Mouse (Mus musculus) bone marrow, adult 2 months (tissue): ENCODE measurements around the gene Gm49027. TPM values are rescaled to one million over a fixed set of nuclear protein-coding genes. Genes with fewer than 3 reads are reported as not detected.

ENCODE experiments used
- H3K27ac ChIP-seq: fragments of 200-500 bp; 2 replicates; pipeline ENCODE4 v1.5.1; 2012; ENCODE audit warnings: low read depth, mild to moderate bottlenecking, control low read depth, inconsistent platforms, low read length; ENCODE audit not compliant: control insufficient read depth, poor library complexity, insufficient read depth
- H3K4me1 ChIP-seq: fragments of 200-500 bp; 2 replicates; pipeline ENCODE4 v1.6.1; 2011; ENCODE audit warnings: low read length; ENCODE audit not compliant: control insufficient read depth, insufficient read depth
- H3K4me3 ChIP-seq: fragments of 200-500 bp; replicated peaks from 2 replicates; pipeline ENCODE3; 2011; ENCODE audit warnings: mild to moderate bottlenecking, low read depth, low read length, control low read depth; ENCODE audit not compliant: control insufficient read depth
- CTCF ChIP-seq: fragments of 200-500 bp; IDR thresholded peaks from 2 replicates; pipeline ENCODE4 v1.5.1; 2011; ENCODE audit warnings: low read length, control low read depth; ENCODE audit not compliant: control insufficient read depth, insufficient read depth
- POLR2A ChIP-seq: fragments of 200-500 bp; IDR thresholded peaks from 2 replicates; pipeline ENCODE4 v1.6.1; 2011; ENCODE audit warnings: low read depth, mild to moderate bottlenecking, control low read depth, low read length, borderline replicate concordance; ENCODE audit not compliant: control insufficient read depth
- WGBS: fragments of 180-500 bp; shearing (Covaris S2); methylation state at CpG from one replicate; pipeline ENCODE4 v1.1.7; 2018; 5-methylcytosine and 5-hydroxymethylcytosine counted together
- polyA plus RNA-seq: library from polyadenylated mRNA; stranded (reverse); fragments of >200 nt; gene quantifications from 2 replicates; pipeline ENCODE4 v1.2.4, GENCODE M21; 2011; ENCODE audit warnings: low replicate concordance; ENCODE audit not compliant: missing spikeins, insufficient read depth, insufficient read length

The Gm49027 gene
- polyA plus RNA-seq, 1 experiment = 1.3 TPM

- Histone ChIP-seq H3K27ac (no peak within 1 kb of the TSS), H3K4me3 (no peak within 1 kb of the TSS), H3K4me1 (no peaks in the 10 kb centered on the region)
- 0 out of 2 replicates have a peak, but pooled peaks have one; percentile 17 for TF ChIP-seq POLR2A
- TF ChIP-seq CTCF = no peak
- 16% methylated on average over 25 of the region's 25 CpGs for WGBS
Observed at GRCm38 (mm10) chr5:123489112-123489785, 36.0 kb downstream of the Gm49027 start, which contains the start of the genes Lrrc43 and Il31. Lrrc43 (plus strand) TSS chr5:123489305. Il31 (minus strand) TSS chr5:123489489.

DNA sequence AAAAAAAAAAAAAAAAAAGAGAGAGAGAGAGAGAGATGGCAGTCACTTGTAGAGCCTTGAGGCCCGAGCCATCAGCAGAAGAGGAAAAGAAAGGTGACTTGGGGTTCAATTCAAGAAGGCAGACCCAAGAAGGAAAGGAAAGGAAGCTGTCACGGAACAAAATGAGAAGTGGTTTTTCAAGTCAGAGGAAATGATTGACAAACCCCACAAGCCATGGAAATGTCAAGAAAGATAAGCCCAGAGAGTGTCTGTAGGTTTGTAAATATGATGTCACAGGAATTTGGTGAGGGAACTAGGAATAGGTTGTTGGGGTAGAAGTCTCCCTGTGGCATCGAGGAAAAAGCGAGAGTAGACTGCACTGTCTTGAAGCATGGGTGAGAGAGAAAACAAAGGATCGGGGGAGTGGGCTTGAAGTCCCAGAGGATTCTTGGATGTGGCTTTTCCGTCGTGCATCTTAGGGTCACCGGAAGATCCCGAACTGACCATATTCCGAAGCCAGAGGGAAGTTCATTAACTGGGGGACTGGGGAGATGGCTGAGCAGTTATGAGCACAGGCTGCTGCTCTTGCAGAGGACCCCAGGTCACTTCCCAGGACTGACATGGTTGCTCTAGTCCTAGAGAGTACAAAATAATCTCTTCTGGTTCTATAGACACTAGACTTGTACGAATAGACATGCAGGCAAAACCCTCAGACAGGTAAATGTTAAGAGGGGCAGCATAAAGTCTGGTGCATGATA, 37.5 kb downstream of the Gm49027 start:
- 50% methylated on average over 11 of the region's 11 CpGs for WGBS
- no peaks in the 10 kb centered on the region for H3K4me1 ChIP-seq
- no peak for TF ChIP-seq POLR2A
- TF ChIP-seq CTCF = no peak
- no peak overlapping the region for H3K27ac ChIP-seq
- H3K4me3 ChIP-seq = no peak overlapping the region

DNA sequence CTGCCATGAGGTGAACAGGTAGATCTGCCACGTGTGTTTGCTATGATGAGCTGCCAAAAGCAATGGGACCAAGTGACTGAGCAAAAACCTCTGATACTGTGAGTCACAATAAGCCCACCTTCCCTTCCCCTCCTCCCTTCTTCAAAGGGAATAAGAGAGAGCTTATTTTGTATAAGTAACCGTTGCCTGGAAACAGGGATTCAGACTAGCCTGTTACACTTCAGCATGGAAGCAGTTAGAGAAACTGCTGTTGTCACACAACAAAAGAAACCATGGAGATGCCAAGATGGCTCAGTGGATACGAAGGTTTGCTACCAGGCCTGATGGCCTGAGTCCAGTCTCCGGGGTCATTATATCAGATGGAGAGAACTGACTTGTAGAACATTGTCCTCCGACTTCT, 51.5 kb downstream of the Gm49027 start:
- Histone ChIP-seq H3K27ac (no peak overlapping the region), H3K4me3 (no peak overlapping the region), H3K4me1 (no peaks in the 10 kb centered on the region)
- WGBS = 79% methylated on average over 5 of the region's 5 CpGs
- no peak for TF ChIP-seq POLR2A
- no peak for TF ChIP-seq CTCF

GRCm38 (mm10) chr5:123470784-123471400, 54.4 kb downstream of the Gm49027 start:
- Histone ChIP-seq H3K4me3 (peak overlapping the region; percentile 2), H3K27ac (no peak overlapping the region), H3K4me1 (no peaks in the 10 kb centered on the region)
- no peak for TF ChIP-seq CTCF
- no peak for TF ChIP-seq POLR2A
- under 1% methylated on average over 10 of the region's 10 CpGs for whole genome bisulfite sequencing

- no peak overlapping the region for H3K27ac ChIP-seq
- H3K4me3 ChIP-seq = no peak overlapping the region
- no peak for TF ChIP-seq CTCF
- TF ChIP-seq POLR2A = no peak
- WGBS = 81% methylated on average over 1 of the region's 1 CpGs
- peaks cover 1% of the 10 kb centered on the region; the same call in 1 of the 2 replicates for H3K4me1 ChIP-seq
Observed at GRCm38 (mm10) chr5:123464638-123465037, 60.6 kb downstream of the Gm49027 start.

Other genes with a start within 250 kb of the Gm49027 start
- 17.5 and 30.6 TPM in 2 replicates for gene Bcl7a, start 181.7 kb downstream of the Gm49027 start, polyA plus RNA-seq
- 23.6 and 51.4 TPM in 2 replicates for gene Mlxip, start 130.7 kb downstream of the Gm49027 start, polyA plus RNA-seq
- not detected in 2 replicates for gene Lrrc43, start 36.2 kb downstream of the Gm49027 start, polyA plus RNA-seq
- gene Il31, start 36.0 kb downstream of the Gm49027 start, polyA plus RNA-seq = 1.8 TPM in 1 of 2 replicates, not detected in the other
- not detected in 2 replicates for gene B3gnt4, start 15.0 kb downstream of the Gm49027 start, polyA plus RNA-seq
- gene Diablo, start 1.3 kb downstream of the Gm49027 start, polyA plus RNA-seq = 26.6 and 36.7 TPM in 2 replicates
- gene Vps33a, start 47.5 kb upstream of the Gm49027 start, polyA plus RNA-seq = 12.4 and 29.0 TPM in 2 replicates
- 11.7 and 29.8 TPM in 2 replicates for gene Clip1, start 159.1 kb upstream of the Gm49027 start, polyA plus RNA-seq
- gene Zcchc8, start 195.6 kb upstream of the Gm49027 start, polyA plus RNA-seq = 49.3 and 59.7 TPM in 2 replicates
- gene Rsrc2, start 223.9 kb upstream of the Gm49027 start, polyA plus RNA-seq = 91.2 and 155 TPM in 2 replicates
- gene Kntc1, start 224.2 kb upstream of the Gm49027 start, polyA plus RNA-seq = 34.2 and 35.7 TPM in 2 replicates